Mouse (Mus musculus) testis, postnatal 14 days (tissue): ENCODE data around the gene Bex6.

Experiments used
- DNase-seq: peaks from one replicate; pipeline ENCODE4 v3.0.0; 2021; ENCODE audit warnings: low spot score

The Bex6 gene

GRCm38 (mm10) chr16:32179333-32179901 lies at the start of gene Bex6:
TSS of gene Bex6 (plus strand) at chr16:32179823.
- no peak for DNase-seq

DNA sequence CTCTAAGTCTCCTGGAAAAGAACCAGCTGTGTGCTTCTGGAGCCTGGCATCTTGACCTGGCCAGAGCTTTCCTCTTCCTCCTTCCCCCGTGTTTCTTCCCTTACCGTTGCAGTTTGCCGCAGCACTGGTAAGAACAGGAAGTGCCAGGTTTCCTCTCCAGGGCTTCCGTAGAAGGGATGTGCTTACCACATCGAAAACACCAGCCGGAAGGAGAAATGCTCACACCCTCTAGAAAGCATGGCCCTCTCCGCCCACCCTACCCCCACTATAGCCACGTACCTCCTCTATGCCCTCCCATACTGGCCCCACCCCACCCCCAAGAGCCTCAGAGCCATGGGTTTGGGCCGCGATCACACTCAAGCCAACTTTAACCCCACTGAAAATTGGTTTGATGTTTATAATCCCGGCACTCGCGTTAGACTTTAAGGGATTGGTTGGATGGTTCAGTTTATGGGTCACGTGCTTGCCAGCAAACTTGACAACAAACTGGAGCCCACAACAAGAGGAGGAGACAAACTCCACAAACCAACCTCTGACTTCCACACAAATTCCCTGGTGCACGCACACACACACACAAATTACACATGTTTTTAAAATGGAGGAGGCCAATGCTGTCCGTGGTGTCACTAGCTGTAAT lies 49.3 kb upstream of the Bex6 start:
- no peak for DNase-seq

DNA sequence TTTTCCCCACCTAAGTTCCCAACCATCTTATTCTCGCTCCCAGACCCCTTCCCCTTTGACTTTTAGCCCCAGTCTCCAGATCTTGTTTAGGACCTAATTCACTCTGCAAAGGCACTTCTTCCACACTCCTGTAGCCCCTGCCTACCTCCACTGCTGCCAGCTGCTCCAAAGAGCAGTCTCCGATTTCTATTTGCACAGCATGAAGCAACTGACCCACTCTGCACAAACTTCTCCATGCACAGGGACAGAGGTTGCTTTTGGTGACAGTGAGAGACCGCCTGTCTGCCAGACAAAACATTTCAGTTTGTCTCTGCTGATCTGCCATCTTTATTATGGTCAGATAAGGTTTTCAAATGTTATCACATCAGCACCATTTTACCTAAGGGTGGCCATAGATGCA lies 46.5 kb upstream of the Bex6 start:
- DNase-seq, result no peak

DNA sequence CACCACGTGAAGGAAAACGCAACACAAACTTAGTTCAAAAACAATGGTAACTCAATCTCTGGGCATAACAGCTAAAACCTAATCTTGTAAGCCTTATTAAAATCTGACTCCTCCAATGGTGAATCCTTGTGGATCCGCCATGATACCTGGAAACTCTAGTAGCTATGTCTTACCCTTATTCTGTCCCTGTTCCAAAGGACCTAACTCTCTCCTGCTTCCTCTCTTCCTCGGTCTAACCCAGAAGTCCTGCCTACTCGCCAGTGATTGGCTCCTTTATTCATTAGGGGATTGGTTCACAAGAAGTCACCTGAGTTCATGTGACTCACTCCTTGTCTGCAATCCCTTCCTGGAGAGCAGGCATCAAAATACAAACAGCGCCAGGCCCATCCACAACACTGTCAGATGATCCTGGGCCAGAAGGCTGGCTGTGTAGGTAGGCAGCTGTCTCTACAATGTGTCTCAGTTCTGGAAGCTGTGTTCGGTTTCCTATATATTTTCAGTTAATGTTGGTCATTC lies 43.7 kb upstream of the Bex6 start:
- no peak for DNase-seq

DNA sequence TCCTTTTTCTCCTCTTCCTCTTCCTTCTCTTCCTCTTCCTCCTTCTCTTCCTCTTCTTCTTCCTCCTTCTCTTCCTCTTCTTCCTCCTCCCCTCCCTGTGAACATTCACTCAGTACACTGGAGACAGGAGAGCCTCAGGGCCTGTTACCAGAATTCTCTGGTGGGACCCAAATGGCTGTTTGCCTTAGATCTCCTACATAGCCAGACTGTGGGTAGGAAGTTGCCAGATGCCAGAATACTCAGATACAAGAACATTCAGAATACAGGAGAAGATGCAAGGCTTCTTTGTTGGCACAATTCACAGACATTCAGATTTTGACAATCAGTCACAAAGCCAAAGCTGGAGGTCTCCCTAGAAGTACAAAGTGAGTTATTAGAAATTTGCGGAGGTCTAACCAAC lies 40.7 kb upstream of the Bex6 start:
- DNase-seq, result no peak

- DNase-seq, result no peak
Measured at GRCm38 (mm10) chr16:32143766-32144165, 35.9 kb upstream of the Bex6 start.

- no peak for DNase-seq
Measured at GRCm38 (mm10) chr16:32144592-32144991, 35.0 kb upstream of the Bex6 start.

GRCm38 (mm10) chr16:32147589-32148207 lies 31.9 kb upstream of the Bex6 start:
- no peak for DNase-seq

- DNase-seq, result no peak
Measured at GRCm38 (mm10) chr16:32153976-32154375, 25.6 kb upstream of the Bex6 start.

DNA sequence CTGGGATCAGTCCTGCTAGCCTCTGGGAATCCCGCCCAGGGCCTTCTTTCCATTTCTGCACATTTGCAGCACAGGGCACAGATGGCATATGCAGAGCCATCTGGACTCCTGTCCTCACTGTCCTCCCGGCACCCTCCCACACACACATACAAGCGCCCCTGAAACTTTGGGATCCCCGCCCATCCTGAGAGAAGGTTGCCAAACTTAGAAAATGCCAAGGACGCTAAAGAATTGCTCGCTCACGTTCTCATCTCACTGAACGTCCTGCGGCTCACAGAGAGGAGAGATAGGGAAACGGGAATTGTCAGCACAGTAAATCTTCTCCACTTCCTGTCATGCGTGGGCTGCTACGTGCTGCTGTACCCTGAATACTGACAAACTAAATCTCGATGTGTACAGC lies 25.2 kb upstream of the Bex6 start:
- DNase-seq, result peak; percentile 42

DNA sequence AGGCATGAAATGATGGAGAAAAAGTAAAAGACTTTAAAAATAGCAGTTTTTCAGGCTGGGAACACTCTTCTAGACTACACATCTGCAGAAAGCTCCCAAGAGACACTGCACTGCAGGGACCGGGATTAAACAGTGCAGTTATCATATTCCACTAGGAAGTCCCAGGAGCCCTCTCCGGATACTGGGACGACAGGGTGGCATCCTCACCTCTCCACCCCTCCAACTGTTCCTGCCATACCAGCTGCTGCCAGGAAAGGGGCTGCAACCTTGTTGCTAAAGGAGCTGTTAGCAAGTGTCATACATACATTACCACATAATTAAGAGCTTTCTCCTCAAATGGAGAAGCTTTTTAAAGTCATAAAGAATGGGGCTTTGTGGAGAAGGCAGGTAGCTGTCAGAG lies 22.9 kb upstream of the Bex6 start:
- DNase-seq, result no peak

DNA sequence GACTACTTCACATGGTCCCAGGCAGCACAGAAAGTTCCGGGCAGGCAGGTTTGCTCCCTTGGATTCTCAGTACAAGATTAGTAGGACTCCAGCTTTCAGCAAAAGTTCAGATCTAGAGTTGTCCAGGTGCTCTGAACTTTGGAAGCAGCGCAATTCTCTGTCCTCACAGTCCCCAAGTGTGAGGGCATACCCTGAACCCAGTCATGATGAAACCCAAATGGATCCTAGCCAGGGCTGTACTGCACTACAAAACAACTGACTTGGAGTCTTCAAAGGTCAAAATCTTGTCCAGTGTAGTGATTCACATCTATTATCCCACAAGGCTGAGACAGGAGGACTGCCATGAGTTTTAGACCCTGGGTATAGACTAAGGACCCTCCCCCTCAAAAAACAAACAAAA lies 22.3 kb upstream of the Bex6 start:
- DNase-seq, result no peak

GRCm38 (mm10) chr16:32158966-32159365 lies 20.7 kb upstream of the Bex6 start:
- DNase-seq, result no peak

GRCm38 (mm10) chr16:32160742-32161323 lies 18.8 kb upstream of the Bex6 start:
- no peak for DNase-seq

DNA sequence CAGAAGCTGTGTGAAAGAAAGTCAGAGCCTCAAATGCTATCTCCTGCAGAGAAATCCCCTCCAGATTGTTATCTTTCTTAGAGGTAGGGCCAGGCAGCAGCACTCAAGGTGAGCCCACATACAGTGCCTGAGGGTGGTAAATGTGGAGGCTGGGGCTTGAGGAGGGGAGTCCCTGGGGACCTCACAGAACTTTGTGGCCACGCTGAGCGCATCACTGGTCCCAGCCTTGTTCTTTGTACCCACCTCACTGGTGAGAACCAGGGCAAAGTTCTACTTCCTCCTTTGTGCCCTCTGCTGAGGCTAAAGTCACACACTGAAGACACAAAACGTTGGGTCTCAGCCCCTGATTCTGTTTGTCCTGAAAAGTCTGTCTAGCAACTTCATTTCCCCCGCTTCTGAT lies 16.2 kb upstream of the Bex6 start:
- DNase-seq, result no peak

DNA sequence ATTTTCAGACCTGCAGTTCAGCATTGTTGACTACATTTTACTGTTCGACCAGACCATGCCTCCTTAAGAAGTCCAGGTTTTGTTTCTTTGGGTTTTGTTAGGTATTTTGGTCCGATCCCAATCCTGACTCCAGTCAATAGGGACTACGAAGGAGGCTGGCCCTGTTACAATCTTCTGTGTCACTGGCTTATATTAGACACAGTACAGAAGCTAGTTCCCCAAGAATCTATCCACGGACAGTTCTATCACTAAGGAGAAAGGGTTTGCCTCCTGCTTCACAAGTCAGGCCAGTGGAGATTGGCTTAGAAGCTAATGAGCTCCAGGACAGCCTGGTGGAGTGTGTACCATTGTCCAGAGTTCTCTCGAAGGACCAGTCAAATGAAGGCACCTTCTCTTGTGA lies 15.7 kb upstream of the Bex6 start:
- DNase-seq, result no peak

DNA sequence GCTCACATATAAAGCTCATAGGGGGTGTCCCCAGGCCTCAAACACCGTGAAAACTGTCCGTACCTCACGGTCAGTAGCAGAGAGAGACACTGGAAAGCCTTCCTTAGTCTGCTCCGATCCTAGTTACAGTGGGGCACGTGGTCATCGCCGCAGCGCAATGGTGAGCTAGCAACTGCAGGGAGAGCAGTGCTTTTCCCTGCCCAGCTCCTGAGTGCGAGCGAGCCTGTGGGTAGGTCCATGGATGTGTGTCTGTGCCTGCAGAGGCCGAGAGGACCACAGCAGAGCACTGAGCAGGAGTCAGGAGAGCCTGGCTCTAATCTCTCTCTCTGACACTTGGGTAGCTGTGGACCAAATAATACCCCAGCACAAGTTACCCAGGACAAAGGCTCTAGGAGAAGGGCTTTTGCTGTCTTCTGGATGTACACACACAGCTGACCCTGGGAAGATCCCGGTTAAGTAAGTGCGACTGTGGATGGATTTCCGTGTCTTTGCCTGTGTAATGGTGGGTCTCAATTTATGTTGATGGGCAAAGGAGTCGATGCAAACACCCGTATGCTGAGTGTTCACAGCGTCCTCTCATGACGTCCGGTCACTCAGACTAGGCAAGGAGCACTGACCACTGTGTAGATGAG lies 15.1 kb upstream of the Bex6 start:
- DNase-seq, result no peak

DNA sequence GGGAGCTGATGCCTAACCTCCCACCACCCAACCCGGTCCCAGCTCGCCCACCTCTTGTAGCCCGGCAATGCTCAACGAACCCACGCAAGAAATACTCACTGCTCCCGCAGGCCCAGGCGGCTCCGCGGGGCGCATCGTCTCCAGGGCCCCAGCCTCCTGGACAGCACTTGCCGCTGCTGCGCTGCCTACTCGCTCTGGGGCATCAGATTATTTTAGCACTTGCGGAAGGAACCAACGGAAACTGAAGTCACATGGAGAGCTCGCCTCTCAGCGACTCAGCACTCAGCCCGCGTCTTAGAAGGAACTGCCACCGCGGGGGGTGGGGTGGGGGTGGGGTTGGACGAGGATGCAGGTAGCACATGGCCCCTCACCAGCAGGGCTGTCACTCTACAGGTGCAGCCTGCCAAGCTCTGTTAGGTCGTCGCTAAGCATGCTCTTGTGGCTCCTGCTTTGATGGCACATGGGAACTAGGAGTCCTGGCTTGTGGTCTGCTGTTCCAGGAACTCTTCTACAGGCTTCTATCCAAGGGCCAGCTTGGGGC lies 14.3 kb upstream of the Bex6 start, which contains the start of gene Nrros:
Nrros (minus strand) TSS at position 314 of the 541 bp plus-strand sequence.
- DNase-seq, result no peak

DNA sequence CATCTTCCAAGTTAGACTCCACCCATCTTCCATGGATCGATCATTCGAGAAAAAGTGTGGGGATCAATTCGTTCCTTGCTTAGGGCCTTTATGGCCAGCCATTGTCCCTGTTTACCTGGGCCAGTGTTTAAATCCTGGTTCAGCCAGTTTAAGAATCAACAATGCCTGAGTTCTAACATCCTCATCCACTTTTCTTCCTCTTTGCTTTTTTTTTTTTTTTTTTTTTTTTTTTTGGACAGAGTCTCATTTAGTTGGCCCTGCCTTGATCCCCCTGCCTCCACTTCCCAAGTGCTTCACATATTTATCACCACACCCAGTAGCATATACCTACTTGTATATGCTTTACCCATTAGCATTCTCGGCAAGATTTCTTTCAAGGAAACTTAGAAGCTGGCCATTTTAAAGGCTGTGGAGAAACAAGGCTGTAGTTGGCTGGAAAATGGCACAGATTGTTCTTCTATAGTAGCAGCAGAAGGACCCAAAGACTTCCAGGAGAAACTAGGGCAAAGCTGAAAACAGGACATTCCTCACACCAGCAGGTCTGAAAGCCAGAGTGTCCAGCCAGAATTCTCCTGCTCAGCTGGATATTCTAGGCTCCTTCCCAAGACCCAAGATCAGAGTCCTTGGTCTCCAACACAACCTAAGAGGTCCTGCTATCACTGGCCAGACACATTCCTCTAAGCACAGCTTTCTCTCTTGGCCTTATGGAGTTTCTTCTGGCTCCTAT lies 11.6 kb upstream of the Bex6 start:
- no peak for DNase-seq

DNA sequence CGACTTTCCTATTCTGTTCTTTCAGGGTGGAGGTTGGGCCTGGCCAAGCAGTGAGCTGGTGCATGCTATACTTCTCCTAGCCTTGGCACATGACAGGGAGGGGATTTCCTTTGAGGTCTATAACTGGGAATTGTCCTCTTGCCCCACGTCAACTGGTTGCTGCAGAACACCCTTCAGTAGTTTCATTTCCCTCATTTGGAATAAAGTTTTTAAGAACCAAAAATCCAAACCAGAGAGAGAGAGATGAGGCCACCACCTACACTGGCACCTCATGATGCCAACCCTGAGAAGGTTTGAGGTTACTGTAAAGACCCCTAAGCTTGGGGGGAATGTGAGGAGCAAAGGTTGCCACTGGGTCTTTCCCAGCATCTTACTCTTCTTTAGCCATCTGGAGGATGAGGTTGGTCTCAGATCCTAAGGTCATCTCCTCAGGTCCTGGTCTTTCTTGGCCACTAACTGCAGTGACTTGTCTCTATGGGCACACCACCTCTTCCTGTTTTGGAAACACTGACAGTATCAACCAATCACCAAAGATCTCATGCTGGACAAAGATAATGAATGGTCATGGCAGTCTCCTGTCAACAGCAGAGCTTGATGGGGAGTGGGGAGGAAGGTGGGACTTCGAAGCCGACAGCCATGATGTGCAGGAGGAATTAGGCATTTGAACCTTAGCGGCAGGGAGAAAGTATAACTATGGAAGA lies 8.4 kb upstream of the Bex6 start:
- no peak for DNase-seq

DNA sequence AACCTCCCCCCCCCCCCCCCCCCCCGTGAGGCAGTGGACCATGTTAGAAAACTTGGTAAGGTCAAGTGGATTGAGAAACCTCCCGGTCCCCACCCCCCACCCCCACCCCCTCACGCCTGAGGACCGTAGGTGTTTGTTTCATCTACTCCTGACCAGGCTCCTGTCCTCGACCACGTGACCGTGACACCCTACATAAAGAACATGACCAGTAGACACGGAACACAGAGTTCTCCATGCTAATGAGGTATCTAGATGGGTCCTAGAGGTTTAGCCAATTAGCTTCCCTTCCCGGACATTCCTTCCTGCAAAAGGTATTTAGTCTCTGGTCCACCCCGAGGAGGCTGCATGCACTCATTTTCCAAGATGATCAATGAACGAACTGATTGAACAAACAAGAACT lies 6.2 kb upstream of the Bex6 start:
- DNase-seq, result no peak
